Mouse (Mus musculus) limb, embryonic 12.5 days (tissue): ENCODE results near the gene Ptgdr. TPM values are rescaled to one million over a fixed set of nuclear protein-coding genes. Genes with fewer than 3 reads are reported as not detected.
"Not testable (repeated sequence)": the region's sequence is repeated elsewhere in the genome, so short reads cannot be mapped to it uniquely, and the experiment has no call there.

ENCODE experiments used
- ATAC-seq: fragments of 200-750 bp; cut with Nextera tagmentation; 2 replicates; pipeline ENCODE4 v1.8.0; 2017; ENCODE audit warnings: low read depth, moderate TSS enrichment; ENCODE audit not compliant: insufficient number of reproducible peaks, insufficient read depth, low FRiP score, low TSS enrichment
- H3K27ac ChIP-seq: fragments of 300-500 bp; sonication (generic); 2 replicates; pipeline ENCODE4 v1.5.1; 2016; ENCODE audit warnings: mild to moderate bottlenecking, moderate library complexity
- H3K27me3 ChIP-seq: fragments of 300-500 bp; sonication (generic); 2 replicates; pipeline ENCODE4 v1.6.1; 2016; ENCODE audit warnings: mild to moderate bottlenecking, moderate library complexity
- H3K36me3 ChIP-seq: fragments of 300-500 bp; sonication (generic); 2 replicates; pipeline ENCODE4 v1.6.1; 2016; ENCODE audit warnings: mild to moderate bottlenecking, moderate library complexity
- H3K4me1 ChIP-seq: fragments of 300-500 bp; sonication (generic); replicated peaks from 2 replicates; pipeline ENCODE4 v1.6.1; 2016
- H3K4me2 ChIP-seq: fragments of 300-500 bp; sonication (generic); 2 replicates; pipeline ENCODE4 v1.6.1; 2016; ENCODE audit warnings: mild to moderate bottlenecking, moderate library complexity
- H3K4me3 ChIP-seq: fragments of 300-500 bp; sonication (generic); replicated peaks from 2 replicates; pipeline ENCODE4 v1.5.1; 2016; ENCODE audit warnings: mild to moderate bottlenecking
- H3K9ac ChIP-seq: fragments of 300-500 bp; sonication (generic); replicated peaks from 2 replicates; pipeline ENCODE4 v1.6.1; 2016; ENCODE audit warnings: mild to moderate bottlenecking, moderate library complexity
- H3K9me3 ChIP-seq: fragments of 300-500 bp; sonication (generic); 2 replicates; pipeline ENCODE4 v1.6.1; 2016; ENCODE audit warnings: mild to moderate bottlenecking, moderate library complexity
- WGBS: fragments of 180-500 bp; shearing (Covaris S2); methylation state at CpG from one replicate; pipeline ENCODE4 v1.1.7; 2016; 5-methylcytosine and 5-hydroxymethylcytosine counted together
- polyA plus RNA-seq: library from polyadenylated mRNA; unstranded; fragments of >200 nt; fragmentation: Nextera tagmentation; extraction: Ambion mirVana; gene quantifications from 2 replicates; pipeline ENCODE4 v1.2.1, GENCODE M21; 2016

Ptgdr gene
- polyA plus RNA-seq, 1 experiment from 2014 or later: 0.23 TPM

DNA sequence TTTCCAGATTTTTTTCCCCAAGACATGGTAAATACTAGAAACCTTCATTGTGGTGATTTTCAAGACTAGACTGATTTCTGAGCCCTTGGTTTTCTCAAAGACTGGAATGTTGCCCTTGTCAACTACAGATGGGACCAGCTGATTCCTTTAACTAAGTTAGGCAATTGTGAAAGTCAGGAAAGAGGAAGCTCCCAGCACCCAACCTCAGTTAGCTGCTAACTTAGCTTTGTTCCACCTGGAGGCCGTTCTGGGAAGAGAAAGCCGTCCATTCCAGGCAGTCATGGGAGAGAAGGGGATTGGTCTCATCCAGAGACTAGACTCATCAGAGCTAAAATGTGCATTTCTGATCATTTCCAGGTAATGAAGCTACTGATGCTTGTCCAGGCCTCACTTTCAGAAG is 11.4 kb downstream of the Ptgdr start:
- Histone ChIP-seq H3K4me1 (peaks cover 7% of the 10 kb centered on the region; the same call in 1 of the 2 replicates), H3K9ac (no peak overlapping the region), H3K4me2 (no peak overlapping the region), H3K9me3 (no peaks in the 10 kb centered on the region), H3K36me3 (no peaks in the 10 kb centered on the region), H3K27ac (no peak overlapping the region), H3K4me3 (no peak overlapping the region), H3K27me3 (no peaks in the 10 kb centered on the region)
- no peak for ATAC-seq
- WGBS: 88% methylated on average over 2 of the region's 2 CpGs

DNA sequence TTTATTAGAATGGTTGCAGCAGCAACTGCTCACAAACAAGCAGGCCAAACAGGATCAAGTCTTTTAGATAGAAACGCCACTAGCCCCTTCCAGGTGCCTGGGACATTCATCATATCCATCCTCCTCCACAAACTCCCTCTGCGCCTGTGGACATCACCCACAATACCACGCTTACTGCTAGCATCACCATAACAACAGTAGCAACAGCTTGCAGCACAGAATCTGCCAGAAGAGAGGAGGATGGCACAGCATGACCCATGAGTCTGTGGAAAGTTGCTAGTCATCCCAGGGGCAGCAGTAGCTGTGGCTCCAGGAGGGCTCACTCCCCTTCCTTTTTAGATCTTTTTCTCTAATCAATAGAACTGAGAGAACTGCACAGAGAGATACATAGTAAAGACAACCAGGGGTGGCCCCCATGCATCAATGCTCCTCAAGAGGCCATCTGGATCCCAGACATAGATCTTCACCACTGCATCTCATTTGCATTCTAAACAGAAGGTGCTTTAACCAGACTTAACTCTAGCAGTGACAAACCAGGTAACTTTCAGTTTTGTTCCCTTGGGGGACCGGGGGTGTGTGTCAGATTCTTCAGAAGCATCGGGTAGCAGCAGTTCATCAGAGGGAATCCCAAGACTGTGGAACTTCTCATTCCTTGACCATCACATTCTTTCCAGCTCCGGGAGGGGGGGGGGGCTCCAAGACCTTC is 12.5 kb downstream of the Ptgdr start:
- no peak overlapping the region for H3K4me3 ChIP-seq
- H3K4me1 ChIP-seq: peaks cover 7% of the 10 kb centered on the region; the same call in 1 of the 2 replicates
- no peak for ATAC-seq
- no peaks in the 10 kb centered on the region for H3K27me3 ChIP-seq
- no peaks in the 10 kb centered on the region for H3K9me3 ChIP-seq
- H3K9ac ChIP-seq: no peak overlapping the region
- WGBS: 76% methylated on average over 6 of the region's 6 CpGs
- no peak overlapping the region for H3K4me2 ChIP-seq
- H3K36me3 ChIP-seq: no peaks in the 10 kb centered on the region
- no peak overlapping the region for H3K27ac ChIP-seq

DNA sequence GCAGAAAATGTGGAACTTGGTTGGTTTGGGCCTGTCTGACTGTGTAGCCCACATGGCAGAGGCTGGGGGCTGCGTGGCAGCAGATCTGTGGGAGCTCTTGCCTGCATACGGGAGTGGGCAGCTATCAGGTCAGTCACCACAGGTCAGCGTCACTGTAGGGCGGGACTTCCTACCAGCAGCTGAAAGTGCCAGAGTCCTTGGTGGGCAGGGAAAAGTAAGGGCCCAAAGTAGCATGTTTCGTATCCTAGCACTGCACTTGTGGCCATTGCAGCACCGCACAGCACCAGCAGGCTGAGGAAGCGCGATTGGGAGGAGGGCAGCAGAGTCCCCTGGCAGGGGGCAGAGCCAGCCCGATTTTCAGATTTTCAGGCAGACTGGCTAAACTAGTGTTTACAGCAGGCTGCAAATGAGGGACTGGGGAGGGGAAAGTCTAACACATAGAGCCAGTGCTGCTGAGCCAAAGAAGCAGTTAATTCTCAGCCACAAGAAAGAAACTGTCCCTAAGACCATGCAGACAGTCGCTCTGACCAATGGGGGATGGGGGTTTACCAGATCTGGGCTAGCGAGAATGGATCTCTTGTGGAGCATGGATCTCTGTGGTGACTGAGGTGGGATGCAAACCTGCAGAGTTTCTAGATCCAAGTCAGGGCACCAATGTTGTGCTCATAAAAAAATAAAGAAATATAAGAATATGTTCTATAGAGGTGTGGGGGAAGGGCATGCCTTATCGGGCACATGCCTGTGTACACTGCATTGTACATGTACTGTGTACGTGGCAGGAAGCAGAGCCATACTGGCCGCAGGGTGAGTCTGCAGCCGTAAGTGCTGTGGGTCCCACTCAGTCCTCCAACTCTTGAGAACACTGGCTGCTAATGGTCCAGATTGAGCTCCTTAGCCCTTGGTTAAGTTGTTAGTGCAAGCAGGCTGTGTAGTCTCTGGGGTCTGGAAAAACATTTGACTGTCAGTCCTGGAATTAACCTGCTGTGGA is 15.1 kb downstream of the Ptgdr start:
- no peaks in the 10 kb centered on the region for H3K27me3 ChIP-seq
- H3K36me3 ChIP-seq: no peaks in the 10 kb centered on the region
- H3K4me1 ChIP-seq: peaks cover 7% of the 10 kb centered on the region; the same call in 1 of the 2 replicates
- peak; percentile 38; the same call in 1 of the 2 replicates for ATAC-seq
- no peak overlapping the region for H3K27ac ChIP-seq
- no peak overlapping the region for H3K4me3 ChIP-seq
- H3K9me3 ChIP-seq: no peaks in the 10 kb centered on the region
- peak overlapping the region; percentile 45 for H3K4me2 ChIP-seq
- H3K9ac ChIP-seq: no peak overlapping the region; the same call in 1 of the 2 replicates
- 41% methylated on average over 15 of the region's 15 CpGs for WGBS

DNA sequence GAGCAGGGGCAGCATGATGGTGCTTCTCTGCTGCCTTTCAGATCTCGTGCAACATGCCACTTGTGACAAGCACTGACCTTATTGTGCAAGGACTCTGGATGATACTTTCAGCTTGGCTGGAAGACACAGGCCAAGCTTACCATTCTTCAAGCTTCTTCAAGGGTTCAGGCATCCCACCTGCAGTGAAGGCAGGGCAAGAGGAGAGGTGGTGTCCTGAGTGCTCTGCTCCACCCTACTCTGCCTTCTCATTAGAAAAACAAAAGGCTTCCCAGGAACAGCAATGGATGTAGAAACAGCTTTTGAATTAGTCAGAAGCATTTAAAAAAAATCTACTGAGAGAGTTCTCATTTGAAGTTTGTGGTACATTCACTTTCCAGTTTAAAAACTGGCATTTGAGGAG is 20.5 kb downstream of the Ptgdr start:
- no peak overlapping the region for H3K4me2 ChIP-seq
- no peaks in the 10 kb centered on the region for H3K9me3 ChIP-seq
- H3K27me3 ChIP-seq: no peaks in the 10 kb centered on the region
- no peak for ATAC-seq
- H3K4me3 ChIP-seq: no peak overlapping the region
- peaks cover under 1% of the 10 kb centered on the region; the same call in 1 of the 2 replicates for H3K4me1 ChIP-seq
- H3K36me3 ChIP-seq: no peaks in the 10 kb centered on the region
- no peak overlapping the region for H3K27ac ChIP-seq
- WGBS: 60% methylated on average over 1 of the region's 1 CpGs
- H3K9ac ChIP-seq: no peak overlapping the region

DNA sequence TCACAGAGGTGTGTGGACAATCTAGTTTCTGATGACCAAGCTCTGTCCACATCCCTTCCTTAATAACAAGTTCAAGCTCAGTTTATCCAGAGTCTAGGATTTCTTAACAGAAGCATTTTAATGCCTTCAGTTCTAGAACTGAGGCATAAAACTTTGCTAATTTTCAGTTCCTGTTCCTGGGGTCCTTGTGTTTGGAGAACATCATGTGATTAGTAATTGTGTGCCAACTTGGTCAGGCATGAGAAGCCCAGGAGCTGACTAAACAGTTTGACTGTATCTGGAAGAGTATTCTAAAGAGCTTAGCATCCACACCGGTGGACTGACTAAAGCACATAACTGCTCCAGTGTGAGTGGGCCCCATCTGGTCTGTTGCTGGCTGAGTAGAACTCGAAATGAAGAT is 24.0 kb downstream of the Ptgdr start:
- H3K36me3 ChIP-seq: no peaks in the 10 kb centered on the region
- 81% methylated on average over 2 of the region's 2 CpGs for WGBS
- no peaks in the 10 kb centered on the region for H3K9me3 ChIP-seq
- H3K4me2 ChIP-seq: no peak overlapping the region
- no peak overlapping the region for H3K9ac ChIP-seq
- ATAC-seq: no peak
- no peaks in the 10 kb centered on the region for H3K27me3 ChIP-seq
- H3K27ac ChIP-seq: no peak overlapping the region
- no peak overlapping the region for H3K4me3 ChIP-seq
- H3K4me1 ChIP-seq: no peaks in the 10 kb centered on the region

DNA sequence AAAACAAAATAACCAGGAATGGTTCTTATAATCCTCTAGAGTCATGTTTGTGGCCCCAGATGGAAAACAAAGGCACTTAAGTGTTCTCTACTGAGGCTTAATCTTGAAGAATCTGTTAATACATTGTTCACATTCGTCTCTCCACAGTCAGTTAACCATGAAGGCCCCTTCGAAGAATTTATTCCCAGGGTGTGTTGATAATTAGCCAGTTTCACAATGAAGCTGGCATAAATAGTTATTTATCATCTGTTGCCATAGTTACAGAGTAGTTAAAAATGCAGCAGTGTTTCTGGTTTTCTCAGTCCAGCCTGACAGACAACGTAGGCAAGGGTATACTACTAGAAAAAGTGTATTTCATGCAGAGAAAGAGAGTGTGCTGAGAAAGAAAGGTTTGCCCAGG is 25.0 kb downstream of the Ptgdr start:
- not testable (repeated sequence) for H3K27ac ChIP-seq, H3K36me3 ChIP-seq
- 48% methylated on average over 3 of the region's 3 CpGs for WGBS

DNA sequence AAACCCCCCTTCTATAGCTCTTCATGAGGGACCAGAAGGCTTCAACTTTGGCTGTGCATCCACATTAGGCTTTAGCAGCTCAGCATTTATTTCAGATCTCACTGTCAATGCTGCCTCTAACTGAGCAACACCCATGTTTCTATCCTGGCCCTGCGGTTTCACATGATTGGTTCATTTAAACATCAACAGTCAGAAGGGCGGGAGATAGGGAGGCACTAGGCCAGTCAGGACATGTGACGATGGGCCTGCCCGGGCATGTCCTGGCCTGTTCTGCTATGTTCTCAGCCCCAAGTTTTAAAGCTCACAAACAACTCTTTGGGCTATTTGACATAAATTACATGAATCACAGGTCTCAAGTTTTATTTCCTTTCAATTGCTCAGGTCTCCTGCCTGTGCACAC is 26.1 kb downstream of the Ptgdr start:
- not testable (repeated sequence) for H3K4me1 ChIP-seq, H3K36me3 ChIP-seq, H3K27ac ChIP-seq, H3K9me3 ChIP-seq, H3K9ac ChIP-seq, H3K27me3 ChIP-seq, H3K4me2 ChIP-seq, ATAC-seq, H3K4me3 ChIP-seq
- WGBS: 91% methylated on average over 4 of the region's 4 CpGs

More for the DNA sequence above, 25.0 kb downstream of the Ptgdr start:
- H3K27me3 ChIP-seq, H3K9ac ChIP-seq, ATAC-seq, H3K4me2 ChIP-seq, H3K4me1 ChIP-seq, H3K4me3 ChIP-seq, H3K9me3 ChIP-seq: not testable (repeated sequence)

DNA sequence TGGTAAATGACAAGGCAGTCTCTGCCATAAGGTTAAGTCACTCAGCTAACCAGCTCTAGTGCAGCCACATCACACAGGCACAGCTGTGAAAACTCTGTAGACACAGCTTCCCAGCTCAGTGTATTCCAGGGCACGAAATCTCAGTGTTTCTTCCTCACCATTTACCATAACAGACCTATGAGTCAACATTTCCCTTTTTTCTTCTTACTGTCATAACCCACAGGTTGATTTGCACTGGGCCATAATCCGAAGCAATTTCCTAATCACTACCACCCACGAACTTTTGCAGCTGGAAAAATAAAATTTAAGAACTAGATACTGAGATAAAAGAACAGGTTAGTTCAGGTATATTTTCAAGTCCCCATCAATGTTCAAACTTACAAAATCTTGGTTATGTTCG is 31.4 kb downstream of the Ptgdr start:
- no peak overlapping the region for H3K4me3 ChIP-seq
- no peaks in the 10 kb centered on the region for H3K27me3 ChIP-seq
- no peaks in the 10 kb centered on the region for H3K9me3 ChIP-seq
- H3K4me2 ChIP-seq: no peak overlapping the region
- H3K4me1 ChIP-seq: no peaks in the 10 kb centered on the region
- H3K36me3 ChIP-seq: no peaks in the 10 kb centered on the region
- no peak overlapping the region for H3K27ac ChIP-seq
- no peak overlapping the region for H3K9ac ChIP-seq
- no peak for ATAC-seq
- 77% methylated on average over 4 of the region's 4 CpGs for WGBS

DNA sequence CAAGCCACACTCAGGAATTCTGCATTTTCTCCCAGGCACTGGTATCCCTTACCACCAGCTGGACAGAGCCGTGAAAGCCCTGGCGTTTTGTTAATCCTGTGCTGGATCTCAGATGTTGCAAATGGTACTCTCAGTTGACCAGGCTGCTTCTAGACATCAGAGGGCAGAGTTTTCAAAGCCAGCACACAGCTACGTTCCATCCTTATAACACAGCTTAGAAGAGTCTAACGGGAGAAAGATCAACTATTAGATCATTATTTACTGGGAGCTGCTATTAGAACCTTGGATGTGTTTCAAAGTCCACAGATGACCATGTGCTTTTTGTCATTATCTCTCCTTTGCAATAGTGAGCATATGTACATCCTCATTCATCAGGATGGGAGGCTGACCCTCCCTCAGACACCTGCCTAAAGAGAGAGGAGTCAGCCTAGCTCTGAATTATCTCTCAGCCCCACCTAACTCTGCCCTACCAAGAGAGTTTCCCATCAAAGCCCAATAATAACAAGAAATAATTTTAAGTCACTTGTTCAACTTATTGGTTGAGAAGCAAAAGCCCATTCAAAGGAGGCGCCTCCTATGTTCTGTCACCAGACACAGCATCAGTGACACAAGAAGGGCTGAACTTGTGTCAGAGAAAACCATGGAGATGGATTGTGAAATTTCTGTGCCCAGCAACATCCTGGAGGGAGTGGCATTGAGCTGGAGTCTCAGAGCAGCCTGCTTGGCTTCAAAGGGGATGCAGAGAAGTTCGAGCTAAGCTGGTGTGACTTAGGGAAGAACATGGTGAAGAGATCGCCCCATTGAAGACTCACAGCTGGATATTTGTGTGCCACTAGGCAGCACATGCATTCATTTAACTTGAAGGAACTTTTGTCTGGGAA is 37.8 kb downstream of the Ptgdr start:
- H3K4me3 ChIP-seq: no peak overlapping the region
- ATAC-seq: no peak
- no peak overlapping the region for H3K9ac ChIP-seq
- H3K4me2 ChIP-seq: no peak overlapping the region
- no peaks in the 10 kb centered on the region for H3K4me1 ChIP-seq
- no peaks in the 10 kb centered on the region for H3K9me3 ChIP-seq
- WGBS: 77% methylated on average over 7 of the region's 7 CpGs
- no peaks in the 10 kb centered on the region for H3K27me3 ChIP-seq
- no peaks in the 10 kb centered on the region for H3K36me3 ChIP-seq
- H3K27ac ChIP-seq: no peak overlapping the region

DNA sequence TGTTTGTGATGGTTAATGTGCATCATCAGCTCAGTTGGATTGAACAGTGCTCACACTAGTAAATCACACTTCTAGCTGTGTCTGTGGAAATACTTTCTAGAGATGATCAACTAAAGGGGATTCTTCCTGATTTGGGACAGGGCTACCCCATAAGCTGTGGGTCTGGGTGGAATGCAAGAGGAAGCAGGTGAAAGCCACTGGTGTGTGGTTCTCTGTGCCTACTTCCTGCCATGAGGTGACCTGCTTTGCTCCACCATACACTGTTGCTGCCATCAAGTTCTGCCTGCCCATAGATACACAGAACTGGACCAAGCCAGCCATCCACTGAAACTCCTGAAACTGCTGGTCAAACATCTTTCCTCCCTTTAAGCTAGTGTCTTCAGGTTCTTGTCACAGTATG is 46.0 kb downstream of the Ptgdr start:
- H3K4me3 ChIP-seq, H3K9ac ChIP-seq, H3K9me3 ChIP-seq, H3K4me2 ChIP-seq, H3K4me1 ChIP-seq, H3K36me3 ChIP-seq, ATAC-seq, H3K27ac ChIP-seq, H3K27me3 ChIP-seq: not testable (repeated sequence)
